Mouse (Mus musculus) Patski (cell line): ENCODE measurements around the gene Cep170. TPM values are rescaled to one million over a fixed set of nuclear protein-coding genes. Genes with fewer than 3 reads are reported as not detected.
A peak's percentile ranks its signal among the peaks of the same experiment; 100 is the strongest.

Experiments used
- ATAC-seq: fragments of 100-300 bp; one replicate; pipeline ENCODE4 v1.8.0; 2021
- CTCF ChIA-PET: fragments of 350-600 bp; sonication (Branson Sonifier 250); formaldehyde crosslinking; loops from one replicate; lab custom pipeline; 2022; ENCODE audit warnings: inconsistent platforms; lab: Charles Lee
- POLR2A ChIA-PET: fragments of 350-600 bp; sonication (Branson Sonifier 250); formaldehyde crosslinking; loops from one replicate; lab custom pipeline; 2022; ENCODE audit warnings: antibody characterized with exemption, inconsistent platforms; lab: Charles Lee
- DNase-seq: peaks from one replicate; pipeline ENCODE4 v3.0.0-alpha.2; 2011; ENCODE audit warnings: low read depth, low spot score
- H3K27me3 ChIP-seq: fragments of 371-371 bp; one replicate; pipeline ENCODE4 v1.5.1; 2021
- CTCF ChIP-seq: fragments of 100-300 bp; IDR thresholded peaks from one replicate; pipeline ENCODE4 v1.5.1; 2021
- in situ Hi-C: fragments of 300-500 bp; cut with MboI; formaldehyde crosslinking; loops from 3 replicates; pipeline ENCODE4 v1.11.1; 2018; ENCODE audit warnings: low pct_unique_long_range_greater_than_20kb, mixed read lengths
- polyA plus RNA-seq: library from polyadenylated mRNA; unstranded; gene quantifications from one replicate; pipeline ENCODE4 v1.2.3, GENCODE M21; 2021

The Cep170 gene
- polyA plus RNA-seq, 1 experiment from 2014 or later = 37.4 TPM

DNA sequence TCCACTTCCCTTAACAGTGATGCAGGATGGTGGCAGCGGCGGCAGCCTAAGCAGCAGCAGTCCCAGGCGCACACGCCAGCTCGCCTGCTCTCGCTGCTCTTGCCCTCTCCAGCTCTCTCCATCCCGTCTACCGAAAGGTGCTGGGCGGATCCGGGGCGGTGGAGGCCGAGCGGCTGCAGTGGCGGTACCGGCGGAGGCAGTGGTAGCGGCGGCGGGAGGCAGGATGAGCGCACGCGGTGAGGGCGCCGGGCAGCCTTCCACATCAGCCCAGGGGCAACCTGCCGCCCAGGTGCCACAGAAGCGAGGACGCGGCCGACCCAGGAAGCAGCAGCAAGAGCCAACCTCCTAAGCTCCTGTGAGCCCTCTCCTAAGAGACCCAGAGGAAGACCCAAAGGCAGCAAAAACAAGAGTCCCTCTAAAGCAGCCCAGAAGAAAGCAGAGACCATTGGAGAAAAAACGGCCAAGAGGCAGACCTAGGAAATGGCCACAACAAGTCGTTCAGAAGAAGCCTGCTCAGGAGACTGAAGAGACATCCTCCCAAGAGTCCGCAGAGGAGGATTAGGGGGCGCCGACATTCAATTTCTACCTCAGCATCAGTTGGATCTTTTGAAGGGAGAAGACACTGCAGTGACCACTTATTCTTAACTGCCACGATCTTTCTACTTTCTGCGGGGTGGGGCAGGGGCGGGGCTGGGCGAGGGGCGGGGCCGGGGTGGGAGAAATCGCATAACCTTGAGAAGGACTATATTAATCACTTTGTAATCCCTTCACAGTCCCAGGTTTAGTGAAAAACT, 21.8 kb upstream of the Cep170 start:
- H3K27me3 ChIP-seq = no peaks in the 10 kb centered on the region
- in situ Hi-C loops = no loop called here
- POLR2A ChIA-PET = interaction anchor here (0.6 kb wide), 1 partner anchor 12 kb away, joined by 3 read pairs; no protein-coding TSS in a partner anchor
- peak; percentile 34 for ATAC-seq
- CTCF ChIA-PET = interaction anchor here (1.6 to 2.2 kb wide), 2 partner anchors 14 to 16 kb away, joined by 5 to 7 read pairs; no protein-coding TSS in a partner anchor
- DNase-seq = no peak
- no peak for TF ChIP-seq CTCF

GRCm38 (mm10) chr1:176834880-176835279, 21.0 kb upstream of the Cep170 start:
- in situ Hi-C loops = no loop called here
- no peaks in the 10 kb centered on the region for H3K27me3 ChIP-seq
- DNase-seq (no peak), ATAC-seq (peak; percentile 25)
- POLR2A ChIA-PET = no interaction called here
- no peak for TF ChIP-seq CTCF
- CTCF ChIA-PET = interaction anchor here (1.5 to 2.8 kb wide), 4 partner anchors 9 to 20 kb away, joined by 4 to 7 read pairs (median 6); no protein-coding TSS in a partner anchor

DNA sequence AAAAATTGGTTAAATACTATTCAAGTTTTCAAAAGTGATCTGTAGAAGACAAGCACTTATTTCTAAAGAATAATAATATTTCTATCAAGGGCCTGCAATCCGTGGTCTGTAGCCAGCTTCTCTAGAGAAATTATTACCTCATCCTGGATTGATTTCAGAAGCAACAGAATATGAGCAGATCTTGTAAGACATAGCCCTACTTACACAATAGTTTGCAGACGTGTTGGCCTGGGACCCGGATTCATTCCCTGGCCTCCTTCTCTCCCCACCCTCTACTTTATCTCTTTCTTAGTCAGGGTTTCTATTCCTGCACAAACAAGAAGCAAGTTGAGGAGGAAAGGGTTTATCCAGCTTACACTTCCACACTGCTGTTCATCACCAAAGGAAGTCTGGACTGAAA, 20.1 kb upstream of the Cep170 start:
- in situ Hi-C loops = no loop called here
- no peak for ATAC-seq

GRCm38 (mm10) chr1:176833257-176833656, 19.4 kb upstream of the Cep170 start:
- DNase-seq (no peak), ATAC-seq (no peak)
- in situ Hi-C loops = no loop called here
- no peak for TF ChIP-seq CTCF
- ChIA-PET POLR2A (no interaction called here), CTCF (interaction anchor here (0.9 to 2.8 kb wide), 6 partner anchors 10 to 74 kb away, joined by 3 to 7 read pairs (median 4); no protein-coding TSS in a partner anchor)
- no peaks in the 10 kb centered on the region for H3K27me3 ChIP-seq

More for the DNA sequence above, 20.1 kb upstream of the Cep170 start:
- POLR2A ChIA-PET = no interaction called here
- TF ChIP-seq CTCF = no peak
- H3K27me3 ChIP-seq = no peaks in the 10 kb centered on the region
- no peak for DNase-seq
- CTCF ChIA-PET = interaction anchor here (1.4 to 2.8 kb wide), 6 partner anchors 10 to 75 kb away, joined by 3 to 7 read pairs (median 4); no protein-coding TSS in a partner anchor

DNA sequence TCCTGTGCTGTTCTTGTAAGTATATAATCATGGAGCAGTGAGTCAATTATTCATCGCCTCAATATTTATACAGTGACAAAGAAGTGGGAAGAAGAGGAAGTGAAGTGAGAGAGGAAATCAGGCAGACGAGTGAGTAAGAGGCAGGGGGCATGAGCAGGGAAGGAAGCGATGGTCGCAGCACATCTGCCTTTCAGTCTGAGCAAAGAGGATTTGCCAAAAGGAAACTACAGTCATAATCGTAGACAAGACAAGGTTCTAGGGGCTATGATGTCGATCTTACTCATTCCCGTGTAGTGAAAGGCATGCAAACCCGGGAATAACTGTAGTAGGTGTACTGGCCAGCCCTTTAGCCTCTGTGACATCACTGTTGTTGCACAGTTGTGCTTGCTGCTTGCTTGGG, 18.7 kb upstream of the Cep170 start:
- ATAC-seq (no peak), DNase-seq (no peak)
- no peak for TF ChIP-seq CTCF
- in situ Hi-C loops = no loop called here
- H3K27me3 ChIP-seq = no peaks in the 10 kb centered on the region
- POLR2A ChIA-PET = interaction anchor here (0.6 kb wide), 1 partner anchor 642 kb away, joined by 4 read pairs; no protein-coding TSS in a partner anchor
- CTCF ChIA-PET = interaction anchor here (1.2 to 2.8 kb wide), 4 partner anchors 11 to 88 kb away, joined by 3 to 7 read pairs (median 5); no protein-coding TSS in a partner anchor

GRCm38 (mm10) chr1:176832071-176832470, 18.2 kb upstream of the Cep170 start:
- ChIA-PET CTCF (interaction anchor here (1.0 to 2.8 kb wide), 5 partner anchors 11 to 87 kb away, joined by 3 to 7 read pairs (median 3); no protein-coding TSS in a partner anchor), POLR2A (interaction anchor here (0.6 kb wide), 1 partner anchor 642 kb away, joined by 4 read pairs; no protein-coding TSS in a partner anchor)
- ATAC-seq (no peak), DNase-seq (no peak)
- in situ Hi-C loops = no loop called here
- no peak for TF ChIP-seq CTCF
- no peaks in the 10 kb centered on the region for H3K27me3 ChIP-seq

GRCm38 (mm10) chr1:176828666-176829065, 14.8 kb upstream of the Cep170 start:
- POLR2A ChIA-PET = no interaction called here
- CTCF ChIA-PET = interaction anchor here (1.2 kb wide), 1 partner anchor 15 kb away, joined by 3 read pairs; no protein-coding TSS in a partner anchor
- H3K27me3 ChIP-seq = no peaks in the 10 kb centered on the region
- in situ Hi-C loops = no loop called here
- no peak for TF ChIP-seq CTCF
- DNase-seq = no peak
- ATAC-seq = no peak

- peak; percentile 55 for ATAC-seq
- ChIA-PET POLR2A (interaction anchor here (2.1 kb wide), 1 partner anchor 15 kb away, joined by 9 read pairs; the partner anchor contains the start of gene Cep170), CTCF (interaction anchor here (0.7 to 2.0 kb wide), 7 partner anchors 14 to 44 kb away, joined by 3 to 8 read pairs (median 4); partner anchors contain the start of genes Cep170 and Sdccag8)
- no peak for TF ChIP-seq CTCF
- DNase-seq = no peak
- H3K27me3 ChIP-seq = no peaks in the 10 kb centered on the region
- in situ Hi-C loops = no loop called here
These were observed 14.1 kb upstream of the Cep170 start for GRCm38 (mm10) chr1:176827945-176828485.

GRCm38 (mm10) chr1:176827365-176827764, 13.5 kb upstream of the Cep170 start:
- no peaks in the 10 kb centered on the region for H3K27me3 ChIP-seq
- ATAC-seq (peak; percentile 98), DNase-seq (no peak)
- ChIA-PET CTCF (interaction anchor here (0.7 to 2.0 kb wide), 6 partner anchors 13 to 43 kb away, joined by 3 to 8 read pairs (median 4); partner anchors contain the start of genes Cep170 and Sdccag8), POLR2A (interaction anchor here (2.1 kb wide), 1 partner anchor 14 kb away, joined by 9 read pairs; the partner anchor contains the start of gene Cep170)
- no peak for TF ChIP-seq CTCF
- in situ Hi-C loops = no loop called here

GRCm38 (mm10) chr1:176826931-176827330, 13.1 kb upstream of the Cep170 start:
- in situ Hi-C loops = no loop called here
- POLR2A ChIA-PET = interaction anchor here (2.1 kb wide), 1 partner anchor 14 kb away, joined by 9 read pairs; the partner anchor contains the start of gene Cep170
- ATAC-seq (no peak), DNase-seq (no peak)
- TF ChIP-seq CTCF = no peak
- H3K27me3 ChIP-seq = no peaks in the 10 kb centered on the region
- CTCF ChIA-PET = interaction anchor here (1.2 to 2.0 kb wide), 5 partner anchors 13 to 43 kb away, joined by 3 to 8 read pairs (median 4); partner anchors contain the start of genes Cep170 and Sdccag8
